Mouse (Mus musculus): ENCODE data around the gene Degs2.

- TF ChIP-seq CTCF (conservative IDR thresholded peaks at IDR 0.05; ENCODE audit: insufficient read depth, insufficient read length, low read depth, low read length): peak; percentile 54
- no peak for TF ChIP-seq POLR2A (IDR thresholded peaks at IDR 0.05; ENCODE audit: low read depth, low read length)
Measured at GRCm38 (mm10) chr12:108686926-108687325, 15.2 kb downstream of the Degs2 start.
